Mouse (Mus musculus): ENCODE results near the gene Ankrd27. TPM values are rescaled to one million over a fixed set of nuclear protein-coding genes. Genes with fewer than 3 reads are reported as not detected.
"Not testable (repeated sequence)": the region's sequence is repeated elsewhere in the genome, so short reads cannot be mapped to it uniquely, and the experiment has no call there.

Ankrd27 gene
- polyA plus RNA-seq, 1 experiment from 2014 or later, result 41.6 TPM

DNA sequence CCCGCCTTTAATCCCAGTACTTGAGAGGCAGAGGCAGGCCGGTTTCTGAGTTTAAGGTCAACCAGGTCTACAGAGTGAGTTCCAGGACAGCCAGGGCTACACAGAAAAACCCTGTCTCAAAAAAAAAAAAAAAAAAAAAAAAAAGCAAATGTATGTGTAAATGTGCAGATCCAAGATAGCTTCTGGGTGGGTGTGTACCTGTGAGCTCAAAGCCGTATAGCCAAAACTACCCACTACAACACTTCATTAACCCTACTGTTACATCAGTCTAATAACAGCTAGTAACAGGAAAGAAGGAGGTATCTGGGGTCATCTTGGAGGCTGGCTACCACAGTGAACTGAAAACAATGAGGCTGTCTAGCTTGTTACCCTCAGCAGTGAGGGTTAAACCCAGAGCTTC lies 26.2 kb upstream of the Ankrd27 start:
- Histone ChIP-seq H3K4me2 (no peak overlapping the region), H3K36me3 (no peaks in the 10 kb centered on the region), H3K4me3 (replicated peaks) (no peak overlapping the region), H3K9ac (replicated peaks) (no peak overlapping the region), H3K27me3 (peaks cover 5% of the 10 kb centered on the region; the same call in 1 of the 2 replicates), H3K9me3 (no peaks in the 10 kb centered on the region), H3K27ac (no peak overlapping the region), H3K4me1 (replicated peaks) (peaks cover 8% of the 10 kb centered on the region; the same call in 1 of the 2 replicates)
- WGBS, result 92% methylated on average over 3 of the region's 3 CpGs
- ATAC-seq (ENCODE audit: insufficient number of reproducible peaks, insufficient read depth, low FRiP score, low TSS enrichment, low read depth), result no peak

DNA sequence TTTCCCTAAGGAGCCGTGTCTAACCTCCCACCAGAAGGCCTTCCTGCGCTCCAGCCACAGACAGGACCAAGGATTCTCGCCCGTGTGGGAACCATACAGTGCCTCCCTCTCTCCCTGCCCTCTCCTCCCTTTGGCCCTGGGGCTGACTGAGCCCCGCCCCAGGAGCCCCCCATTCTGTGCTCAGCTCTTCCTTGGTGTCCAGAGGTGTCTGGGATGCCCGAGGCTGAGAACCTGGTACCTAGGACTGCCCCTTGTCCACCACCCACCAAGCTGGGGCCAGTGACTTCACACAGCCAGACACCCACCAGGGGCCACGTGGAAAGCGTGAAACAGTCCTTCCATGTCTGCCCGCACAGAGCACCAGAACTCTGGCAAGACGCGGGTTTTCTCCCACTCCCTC lies 23.0 kb upstream of the Ankrd27 start:
- no peak overlapping the region for H3K9ac ChIP-seq (replicated peaks)
- H3K4me2 ChIP-seq, result no peak overlapping the region
- H3K36me3 ChIP-seq, result no peaks in the 10 kb centered on the region
- H3K4me3 ChIP-seq (replicated peaks), result no peak overlapping the region
- H3K27ac ChIP-seq, result no peak overlapping the region
- no peaks in the 10 kb centered on the region for H3K4me1 ChIP-seq (replicated peaks)
- no peaks in the 10 kb centered on the region for H3K9me3 ChIP-seq
- peaks cover 5% of the 10 kb centered on the region; the same call in 1 of the 2 replicates for H3K27me3 ChIP-seq
- ATAC-seq (ENCODE audit: insufficient number of reproducible peaks, insufficient read depth, low FRiP score, low TSS enrichment, low read depth), result no peak
- WGBS, result 75% methylated on average over 11 of the region's 11 CpGs

GRCm38 (mm10) chr7:35564067-35564865 lies 21.8 kb upstream of the Ankrd27 start:
- WGBS, result 92% methylated on average over 2 of the region's 2 CpGs

GRCm38 (mm10) chr7:35564872-35565271 lies 21.2 kb upstream of the Ankrd27 start:
- H3K4me1 ChIP-seq (replicated peaks); H3K27me3 ChIP-seq; H3K4me3 ChIP-seq (replicated peaks); H3K27ac ChIP-seq; H3K4me2 ChIP-seq; H3K9me3 ChIP-seq; ATAC-seq (ENCODE audit: insufficient number of reproducible peaks, insufficient read depth, low FRiP score, low TSS enrichment, low read depth); H3K36me3 ChIP-seq; H3K9ac ChIP-seq (replicated peaks): not testable (repeated sequence)
- 83% methylated on average over 10 of the region's 10 CpGs for WGBS

More at GRCm38 (mm10) chr7:35564067-35564865, 21.8 kb upstream of the Ankrd27 start:
- Histone ChIP-seq H3K9me3 (no peaks in the 10 kb centered on the region), H3K27ac (no peak overlapping the region), H3K36me3 (no peaks in the 10 kb centered on the region), H3K4me3 (replicated peaks) (no peak overlapping the region), H3K4me1 (replicated peaks) (no peaks in the 10 kb centered on the region), H3K27me3 (peaks cover 5% of the 10 kb centered on the region; the same call in 1 of the 2 replicates), H3K9ac (replicated peaks) (no peak overlapping the region), H3K4me2 (no peak overlapping the region)
- ATAC-seq (ENCODE audit: insufficient number of reproducible peaks, insufficient read depth, low FRiP score, low TSS enrichment, low read depth), result no peak

DNA sequence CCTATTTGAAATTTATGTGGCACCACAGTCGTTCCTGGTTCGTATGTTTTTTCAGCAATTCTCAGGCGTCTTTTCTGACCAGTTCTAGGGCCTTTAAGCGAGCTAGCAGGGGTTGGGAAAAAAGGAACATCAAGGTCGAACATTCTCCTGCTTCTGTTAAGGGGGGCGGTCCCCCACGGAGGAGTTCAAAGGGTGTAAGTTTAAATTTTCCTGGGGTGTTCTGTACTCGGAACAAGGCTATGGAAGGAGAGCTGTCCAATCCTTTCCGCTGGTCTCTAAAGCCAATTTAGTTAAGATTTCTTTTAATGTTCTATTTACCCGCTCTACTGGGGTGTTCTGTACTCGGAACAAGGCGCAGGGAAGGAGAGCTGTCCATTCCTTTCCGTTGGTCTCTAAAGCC lies 20.1 kb upstream of the Ankrd27 start:
- 77% methylated on average over 13 of the region's 13 CpGs for WGBS

GRCm38 (mm10) chr7:35569724-35570123 lies 16.3 kb upstream of the Ankrd27 start:
- WGBS, result 92% methylated on average over 4 of the region's 4 CpGs
- ATAC-seq (ENCODE audit: insufficient number of reproducible peaks, insufficient read depth, low FRiP score, low TSS enrichment, low read depth); H3K36me3 ChIP-seq; H3K27me3 ChIP-seq; H3K9ac ChIP-seq (replicated peaks); H3K27ac ChIP-seq; H3K9me3 ChIP-seq; H3K4me3 ChIP-seq (replicated peaks); H3K4me1 ChIP-seq (replicated peaks); H3K4me2 ChIP-seq: not testable (repeated sequence)

More for the DNA sequence above, 20.1 kb upstream of the Ankrd27 start:
- not testable (repeated sequence) for H3K27me3 ChIP-seq; H3K9ac ChIP-seq (replicated peaks); H3K4me3 ChIP-seq (replicated peaks); H3K4me1 ChIP-seq (replicated peaks); H3K4me2 ChIP-seq; ATAC-seq (ENCODE audit: insufficient number of reproducible peaks, insufficient read depth, low FRiP score, low TSS enrichment, low read depth); H3K9me3 ChIP-seq; H3K27ac ChIP-seq; H3K36me3 ChIP-seq

GRCm38 (mm10) chr7:35570883-35571282 lies 15.2 kb upstream of the Ankrd27 start:
- not testable (repeated sequence) for H3K9ac ChIP-seq (replicated peaks); H3K9me3 ChIP-seq; H3K4me1 ChIP-seq (replicated peaks); H3K27ac ChIP-seq; ATAC-seq (ENCODE audit: insufficient number of reproducible peaks, insufficient read depth, low FRiP score, low TSS enrichment, low read depth); H3K36me3 ChIP-seq; H3K4me3 ChIP-seq (replicated peaks); H3K27me3 ChIP-seq; H3K4me2 ChIP-seq
- WGBS, result 27% methylated on average over 6 of the region's 6 CpGs

- Histone ChIP-seq H3K9ac (replicated peaks) (no peak overlapping the region), H3K4me3 (replicated peaks) (no peak overlapping the region), H3K9me3 (peaks cover 3% of the 10 kb centered on the region; the same call in 1 of the 2 replicates), H3K4me1 (replicated peaks) (peaks cover 12% of the 10 kb centered on the region), H3K27me3 (peaks cover 27% of the 10 kb centered on the region), H3K27ac (no peak overlapping the region), H3K4me2 (no peak overlapping the region), H3K36me3 (no peaks in the 10 kb centered on the region)
- 42% methylated on average over 4 of the region's 4 CpGs for WGBS
- no peak for ATAC-seq (ENCODE audit: insufficient number of reproducible peaks, insufficient read depth, low FRiP score, low TSS enrichment, low read depth)
These were observed 6.2 kb upstream of the Ankrd27 start for GRCm38 (mm10) chr7:35579849-35580248.

DNA sequence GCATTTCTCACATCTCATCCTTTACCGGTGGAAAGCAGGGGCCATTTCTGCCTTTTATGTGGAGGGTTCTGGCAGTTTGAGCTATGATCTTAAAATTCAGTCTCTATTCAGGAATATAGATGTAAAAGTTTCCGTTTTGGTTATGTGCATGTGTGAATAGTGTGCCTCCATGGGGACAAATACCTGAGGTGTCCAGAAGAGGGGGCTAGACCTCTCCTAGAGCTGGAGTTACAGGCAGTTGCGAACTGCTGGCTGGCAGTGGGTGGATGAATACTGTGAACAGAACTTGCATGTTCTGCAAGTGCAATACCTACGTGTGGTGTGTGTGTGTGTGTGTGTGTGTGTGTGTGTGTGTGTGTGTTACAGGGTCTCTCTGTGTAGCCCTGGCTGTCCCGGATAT lies 3.3 kb upstream of the Ankrd27 start:
- Histone ChIP-seq H3K9me3 (peaks cover 3% of the 10 kb centered on the region; the same call in 1 of the 2 replicates), H3K36me3 (no peaks in the 10 kb centered on the region), H3K4me1 (replicated peaks) (peaks cover 25% of the 10 kb centered on the region), H3K4me2 (no peak overlapping the region), H3K4me3 (replicated peaks) (no peak overlapping the region), H3K27ac (no peak overlapping the region), H3K27me3 (peaks cover 31% of the 10 kb centered on the region), H3K9ac (replicated peaks) (no peak overlapping the region)
- WGBS, result 73% methylated on average over 5 of the region's 5 CpGs
- ATAC-seq (ENCODE audit: insufficient number of reproducible peaks, insufficient read depth, low FRiP score, low TSS enrichment, low read depth), result no peak

DNA sequence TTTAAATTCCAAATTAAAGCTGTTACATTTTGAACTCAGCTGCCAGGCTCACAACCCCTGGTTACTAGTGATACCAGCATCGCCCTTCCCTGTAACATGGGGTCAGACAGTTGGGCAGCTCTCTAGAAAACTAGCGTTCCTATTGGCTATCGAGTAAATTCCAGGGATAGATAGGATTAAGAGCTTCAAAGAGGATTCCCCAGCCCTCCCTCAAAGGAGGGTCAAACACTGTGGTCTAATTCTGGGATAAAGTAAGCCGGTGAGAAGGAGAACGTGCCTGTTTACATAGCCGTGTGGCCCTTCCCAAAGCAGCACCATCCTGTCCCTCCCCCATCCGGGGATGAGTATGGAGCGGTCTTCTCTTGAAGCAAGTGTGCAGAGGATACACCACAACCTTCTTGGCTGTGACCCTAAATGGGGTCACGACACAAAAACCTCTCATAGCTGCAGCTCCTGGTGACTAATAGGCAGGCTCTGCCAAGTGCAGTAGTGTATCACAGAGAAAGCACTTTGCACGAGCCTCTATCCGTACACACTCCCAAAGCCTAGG lies 2.5 kb upstream of the Ankrd27 start:
- Histone ChIP-seq H3K36me3 (no peaks in the 10 kb centered on the region), H3K4me2 (no peak overlapping the region), H3K9me3 (peaks cover 3% of the 10 kb centered on the region; the same call in 1 of the 2 replicates), H3K9ac (replicated peaks) (no peak overlapping the region), H3K27me3 (peaks cover 31% of the 10 kb centered on the region), H3K4me1 (replicated peaks) (peaks cover 26% of the 10 kb centered on the region), H3K4me3 (replicated peaks) (peak overlapping the region; percentile 87; the same call in 1 of the 2 replicates), H3K27ac (no peak overlapping the region)
- ATAC-seq (ENCODE audit: insufficient number of reproducible peaks, insufficient read depth, low FRiP score, low TSS enrichment, low read depth), result no peak
- WGBS, result 11% methylated on average over 11 of the region's 11 CpGs

DNA sequence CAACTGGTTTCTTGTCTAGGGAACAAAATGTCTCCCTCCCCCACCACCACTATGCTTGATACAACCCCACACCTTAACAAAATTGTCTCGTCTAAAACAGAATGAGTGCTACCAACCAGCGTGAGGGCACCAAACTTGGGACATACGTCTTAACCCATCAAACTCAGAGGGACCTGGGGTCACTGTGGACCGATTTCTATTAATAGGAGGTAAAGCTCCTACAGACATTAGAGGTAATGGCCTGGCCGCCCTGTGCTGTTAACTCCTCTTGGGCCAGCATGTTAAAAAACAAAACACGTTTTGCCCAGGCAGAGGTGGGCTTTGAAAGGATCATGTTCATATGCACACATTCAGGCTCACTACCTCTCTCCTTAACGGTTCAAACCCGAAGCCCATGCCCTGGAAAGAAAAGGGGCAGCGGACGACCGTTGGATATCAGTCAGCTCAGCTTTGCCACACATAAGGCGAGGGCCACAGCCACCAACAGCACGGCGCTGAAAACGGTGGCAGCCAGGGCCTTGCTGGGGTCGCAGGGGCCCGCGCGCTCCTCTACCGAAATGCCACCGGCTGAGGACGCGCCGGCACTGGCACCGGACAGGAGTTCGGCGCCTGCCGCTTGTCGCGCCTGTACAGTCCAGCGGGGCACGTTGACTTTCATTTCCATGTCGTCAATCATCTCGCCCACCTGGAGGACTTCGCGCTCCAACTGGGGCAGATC lies 1.8 kb upstream of the Ankrd27 start:
- no peak overlapping the region for H3K27ac ChIP-seq
- no peaks in the 10 kb centered on the region for H3K36me3 ChIP-seq
- peaks cover 26% of the 10 kb centered on the region for H3K4me1 ChIP-seq (replicated peaks)
- peak overlapping the region; percentile 99 for H3K4me2 ChIP-seq
- ATAC-seq (ENCODE audit: insufficient number of reproducible peaks, insufficient read depth, low FRiP score, low TSS enrichment, low read depth), result no peak
- H3K9ac ChIP-seq (replicated peaks), result peak overlapping the region; percentile 58
- H3K4me3 ChIP-seq (replicated peaks), result peak overlapping the region; percentile 87
- 4% methylated on average over 36 of the region's 36 CpGs for WGBS
- H3K27me3 ChIP-seq, result peaks cover 31% of the 10 kb centered on the region
- peaks cover 3% of the 10 kb centered on the region; the same call in 1 of the 2 replicates for H3K9me3 ChIP-seq

Measured in limb, embryonic 12.5 days (tissue).